Mouse (Mus musculus) fibroblast of lung, adult 2 months (primary cell): ENCODE results near the gene Slc26a10.
"Not testable (repeated sequence)": the region's sequence is repeated elsewhere in the genome, so short reads cannot be mapped to it uniquely, and the experiment has no call there.

Experiments
- DNase-seq: peaks from one replicate; pipeline ENCODE4 v3.0.0-alpha.2; 2011; ENCODE audit warnings: low read depth

Slc26a10 gene

DNA sequence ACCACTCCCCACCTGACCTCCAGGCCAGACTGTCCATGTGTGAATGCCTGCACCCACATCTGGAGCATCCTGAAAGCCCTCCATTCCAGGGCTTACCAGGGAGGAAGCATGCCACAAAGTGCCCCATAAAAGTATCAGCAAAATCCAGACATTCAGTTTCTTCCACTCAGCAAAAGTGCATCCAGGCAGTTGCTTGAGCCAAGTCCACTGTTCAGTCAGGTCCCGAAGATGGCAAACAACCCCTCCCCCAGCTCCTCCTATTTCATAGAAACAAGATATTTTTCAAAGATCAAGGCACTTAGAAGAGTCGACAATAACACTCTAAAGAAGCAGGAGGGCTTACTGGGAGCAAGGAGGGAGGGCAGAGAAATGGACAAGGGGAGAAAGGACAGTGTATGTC, 18.0 kb upstream of the Slc26a10 start:
- no peak for DNase-seq

GRCm38 (mm10) chr10:127197505-127198110, 17.2 kb upstream of the Slc26a10 start:
- no peak for DNase-seq

DNA sequence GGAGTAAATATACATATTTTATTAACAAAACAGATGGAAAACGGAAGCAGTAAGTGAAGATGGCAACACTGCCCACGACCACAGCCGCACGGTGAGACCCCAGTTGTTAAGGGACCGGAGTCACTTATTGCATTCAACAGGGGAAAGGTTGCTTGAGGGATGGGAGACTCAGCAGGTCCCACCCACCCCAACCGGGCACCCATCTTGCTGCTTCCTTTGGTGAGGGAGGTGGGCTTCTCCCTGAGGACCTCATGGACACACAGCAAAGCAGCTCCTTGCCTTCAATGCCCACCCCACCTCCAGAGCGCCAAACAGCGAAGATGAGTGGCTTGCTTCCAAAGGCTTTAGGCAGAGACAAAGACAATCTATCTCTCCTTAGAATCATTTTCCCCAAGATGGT, 16.7 kb upstream of the Slc26a10 start:
- no peak for DNase-seq

DNA sequence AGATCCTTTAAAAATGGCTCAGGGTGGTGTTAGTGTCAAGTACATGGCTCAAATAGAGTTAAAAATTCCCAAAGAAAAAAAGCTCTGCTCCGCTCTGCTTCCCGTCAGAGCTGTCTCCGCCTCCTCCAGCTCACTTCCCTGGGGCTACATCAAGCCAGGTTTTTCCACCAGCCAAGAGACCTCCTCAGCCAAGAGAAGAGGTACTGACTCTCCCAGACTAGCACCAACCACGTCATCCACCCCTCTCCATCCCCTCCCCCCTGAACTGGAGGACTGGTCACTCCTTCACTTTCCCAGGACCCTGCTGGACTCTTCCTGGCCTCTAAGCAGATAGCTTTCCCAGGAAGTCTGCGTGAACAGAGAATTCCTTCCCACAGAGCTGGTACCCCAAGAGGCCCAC, 15.9 kb upstream of the Slc26a10 start:
- peak; percentile 95 for DNase-seq

DNA sequence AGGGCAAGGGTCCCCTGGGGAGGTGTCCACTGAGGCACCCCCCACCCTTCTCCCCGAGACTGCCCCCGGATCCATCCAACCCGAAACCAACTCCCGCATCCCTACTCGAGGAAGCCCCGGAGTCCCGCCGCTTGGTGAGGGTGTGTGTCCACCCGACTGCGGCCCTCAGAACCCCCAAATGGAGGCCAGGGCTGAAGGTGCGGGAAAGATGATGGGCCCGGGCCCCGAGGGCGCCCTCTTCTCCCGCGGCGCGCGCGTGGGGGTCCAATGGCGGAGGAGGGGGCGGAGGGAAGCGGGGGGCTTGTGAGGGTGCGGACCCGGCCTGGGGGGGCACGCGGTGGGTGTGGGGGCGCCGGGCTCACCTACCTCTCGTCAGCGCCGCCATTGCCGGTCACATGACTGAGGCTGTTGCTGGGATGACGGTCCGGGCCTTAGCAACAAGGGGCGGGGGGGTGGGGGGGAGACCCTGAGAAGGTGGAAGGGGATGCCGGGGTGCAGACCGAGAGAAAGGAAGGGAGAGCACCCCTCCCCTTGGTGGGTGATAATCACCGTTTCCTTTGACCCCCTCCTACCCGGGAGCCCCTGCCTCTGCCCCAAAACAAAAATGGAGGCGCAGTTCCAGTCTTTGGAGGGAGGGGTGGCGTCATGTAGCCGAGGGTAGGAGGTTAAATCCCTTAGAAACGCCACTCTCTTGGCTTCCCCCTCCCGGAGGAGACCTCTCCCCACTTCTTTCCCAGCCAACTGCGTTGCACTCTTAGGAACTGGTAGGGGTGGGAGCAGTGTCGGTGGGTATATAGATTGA, 15.1 kb upstream of the Slc26a10 start, which contains the start of gene Dtx3:
Gene Dtx3 (minus strand): TSS at position 401 of the 802 bp plus-strand sequence.
- no peak for DNase-seq

GRCm38 (mm10) chr10:127194428-127195327, 14.2 kb upstream of the Slc26a10 start:
- DNase-seq: peak; percentile 56

- DNase-seq: no peak
Measured at GRCm38 (mm10) chr10:127193011-127193410, 12.6 kb upstream of the Slc26a10 start.

DNA sequence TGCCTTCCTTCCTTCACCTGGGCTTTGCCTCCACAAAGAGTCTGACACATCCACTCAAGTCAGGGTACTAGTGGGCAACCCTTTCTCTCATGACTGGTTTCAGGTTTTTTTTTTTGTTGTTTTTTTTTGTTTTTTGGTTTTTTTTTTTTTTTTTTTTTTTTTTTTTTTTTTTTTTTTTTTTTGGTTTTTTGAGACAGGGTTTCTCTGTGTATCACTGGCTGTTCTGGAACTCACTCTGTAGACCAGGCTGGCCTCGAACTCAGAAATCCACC, 11.5 kb upstream of the Slc26a10 start:
- DNase-seq: not testable (repeated sequence)

- no peak for DNase-seq
Measured at GRCm38 (mm10) chr10:127191191-127192056, 11.0 kb upstream of the Slc26a10 start.

- DNase-seq: no peak
Measured at GRCm38 (mm10) chr10:127190398-127191190, 10.1 kb upstream of the Slc26a10 start.

GRCm38 (mm10) chr10:127189651-127190381, 9.4 kb upstream of the Slc26a10 start, which contains the start of gene Arhgef25:
TSS of gene Arhgef25 (minus strand) at chr10:127190083.
- DNase-seq: peak; percentile 56

- DNase-seq: no peak
Measured at GRCm38 (mm10) chr10:127189116-127189650, 8.7 kb upstream of the Slc26a10 start.

GRCm38 (mm10) chr10:127188465-127189115, 8.1 kb upstream of the Slc26a10 start:
- peak; percentile 51 for DNase-seq

DNA sequence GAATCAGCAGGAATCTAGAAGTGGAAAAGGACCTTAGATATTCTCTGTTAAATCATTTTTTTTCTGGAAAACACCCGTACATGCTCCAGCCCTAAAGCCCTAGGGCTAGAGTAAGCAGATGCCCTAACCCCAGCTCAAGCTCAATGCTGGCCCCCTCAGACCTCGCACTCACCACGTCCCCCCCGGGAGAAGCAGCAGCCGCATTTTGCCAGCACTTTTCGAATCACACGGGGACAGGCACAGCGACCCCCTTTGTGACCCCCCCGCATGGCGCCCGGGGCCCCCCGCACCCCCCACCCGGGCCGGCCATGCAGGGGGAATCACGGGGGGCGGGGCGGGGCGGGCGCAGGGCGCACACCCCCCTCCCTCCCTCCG, 7.6 kb upstream of the Slc26a10 start:
- DNase-seq: no peak

- no peak for DNase-seq
Measured at GRCm38 (mm10) chr10:127187371-127188078, 7.1 kb upstream of the Slc26a10 start.

DNA sequence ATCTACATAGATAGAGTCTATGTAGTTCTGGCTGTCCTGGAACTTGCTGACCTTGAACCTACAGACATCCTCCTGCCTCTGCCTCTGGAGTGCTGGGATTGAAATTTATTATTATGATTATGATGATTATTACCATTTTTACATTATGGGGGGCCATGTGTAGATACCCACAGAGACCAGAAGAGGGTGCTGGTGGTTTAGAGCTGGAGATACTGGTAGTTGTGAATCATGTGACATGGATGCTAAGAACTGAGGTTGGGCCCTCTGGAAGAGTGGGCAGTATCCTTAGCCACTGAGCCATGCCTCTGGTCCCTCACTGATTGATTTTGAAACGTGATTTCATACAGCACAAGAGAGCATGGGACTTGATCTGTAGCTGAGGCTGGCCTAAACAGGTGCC, 6.0 kb upstream of the Slc26a10 start:
- no peak for DNase-seq

- DNase-seq: no peak
Measured at GRCm38 (mm10) chr10:127185506-127185905, 5.1 kb upstream of the Slc26a10 start.

DNA sequence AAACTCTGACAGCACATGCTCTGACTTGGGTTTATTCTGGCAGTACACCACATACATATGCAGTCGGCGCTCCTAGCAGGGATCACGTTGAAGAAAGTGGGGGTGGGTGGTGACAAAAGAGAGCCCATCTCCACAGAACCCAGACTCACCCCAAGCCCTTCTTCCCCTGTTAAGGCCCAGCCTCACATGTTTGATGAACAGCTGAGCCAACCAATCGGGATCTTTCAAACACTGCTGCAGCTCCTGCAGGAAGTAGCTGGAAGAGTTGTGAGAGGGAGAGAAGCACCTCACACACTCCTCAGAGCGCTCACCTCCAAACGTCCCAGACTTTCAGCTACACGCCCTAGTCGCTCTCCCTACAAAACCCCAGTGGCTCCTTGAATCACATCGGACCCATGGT, 4.7 kb upstream of the Slc26a10 start:
- no peak for DNase-seq

GRCm38 (mm10) chr10:127183759-127184158, 3.3 kb upstream of the Slc26a10 start:
- no peak for DNase-seq
